Mouse (Mus musculus): ENCODE measurements around the gene Ccdc33. TPM values are rescaled to one million over a fixed set of nuclear protein-coding genes. Genes with fewer than 3 reads are reported as not detected.
A peak's percentile ranks its signal among the peaks of the same experiment; 100 is the strongest.

Gene Ccdc33
- total and polyA plus RNA-seq, 2 experiments = not detected

DNA sequence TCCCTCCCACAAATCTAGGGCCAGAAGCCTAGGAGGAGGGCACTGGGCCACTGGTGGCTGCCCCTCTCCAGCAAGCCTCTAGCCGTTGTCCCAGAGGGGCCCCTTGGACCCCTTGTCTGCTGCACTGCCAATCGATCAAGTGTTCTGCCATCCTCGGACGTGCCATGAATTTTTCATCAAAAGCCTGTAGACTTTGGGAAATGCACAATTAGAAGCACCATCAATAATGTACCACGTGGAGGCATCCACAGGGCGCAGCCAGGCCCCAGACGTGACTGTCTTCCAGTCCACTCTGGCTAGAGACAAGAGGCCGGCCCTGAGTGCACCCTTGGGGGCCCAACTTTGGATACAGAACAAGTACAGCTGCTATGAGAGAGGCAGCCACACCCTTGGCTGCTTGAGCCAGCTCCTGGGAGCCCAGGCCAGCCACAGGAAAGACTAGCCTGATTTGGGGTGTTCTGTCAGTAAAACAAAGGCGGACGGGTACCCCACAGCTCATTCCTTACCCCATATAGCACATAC, 75.1 kb downstream of the Ccdc33 start:
- H3K79me2 ChIP-seq (ENCODE audit: control insufficient read depth, insufficient read depth, low read length) = no peaks in the 10 kb centered on the region
- no peak overlapping the region for H3K9ac ChIP-seq (ENCODE audit: low read depth, low read length)
- 89% methylated on average over 10 of the region's 10 CpGs for WGBS
- H3K4me3 ChIP-seq (ENCODE audit: insufficient read depth, low read depth, low read length) = no peak overlapping the region
- no peak overlapping the region for H3K27ac ChIP-seq (replicated peaks; ENCODE audit: insufficient read depth, low read depth, low read length)
- no peaks in the 10 kb centered on the region for H3K4me1 ChIP-seq (ENCODE audit: control insufficient read depth, insufficient read depth, low read length)
- no peaks in the 10 kb centered on the region for H3K27me3 ChIP-seq (ENCODE audit: control insufficient read depth, insufficient read depth, low read length)
- TF ChIP-seq CTCF (IDR thresholded peaks at IDR 0.05; ENCODE audit: low read depth, low read length) (no peak), POLR2A (IDR thresholded peaks at IDR 0.05; ENCODE audit: extremely low read depth, insufficient read depth, low read length) (no peak)
- DNase-seq (ENCODE audit: extremely low read depth, low read depth, low spot score) = no peak
- H3K36me3 ChIP-seq (ENCODE audit: control insufficient read depth, insufficient read depth, low read length) = no peaks in the 10 kb centered on the region

DNA sequence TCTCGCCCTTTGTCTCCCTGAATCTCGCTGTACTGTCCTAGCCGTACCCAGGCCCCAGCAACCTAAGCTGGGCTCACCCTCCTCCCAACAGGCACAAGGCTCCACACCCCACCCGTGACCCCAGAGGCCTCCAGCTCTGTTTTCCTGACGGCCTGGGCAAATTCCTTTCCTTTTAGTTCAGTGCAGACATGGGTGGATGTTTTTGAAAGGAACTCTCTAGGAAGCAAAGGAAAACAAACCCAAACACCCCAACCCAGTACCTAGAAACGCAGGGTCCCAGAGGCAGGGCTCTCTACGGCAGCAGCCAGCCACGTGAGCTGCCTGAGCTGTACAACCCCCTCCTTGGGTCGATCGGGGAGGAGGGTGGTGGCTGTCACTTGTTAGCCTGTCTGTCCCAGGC, 76.2 kb downstream of the Ccdc33 start:
- Histone ChIP-seq H3K36me3 (ENCODE audit: control insufficient read depth, insufficient read depth, low read length) (no peaks in the 10 kb centered on the region), H3K27me3 (ENCODE audit: control insufficient read depth, insufficient read depth, low read length) (no peaks in the 10 kb centered on the region), H3K9ac (ENCODE audit: low read depth, low read length) (no peak overlapping the region), H3K4me1 (ENCODE audit: control insufficient read depth, insufficient read depth, low read length) (no peaks in the 10 kb centered on the region), H3K27ac (replicated peaks; ENCODE audit: insufficient read depth, low read depth, low read length) (no peak overlapping the region), H3K4me3 (ENCODE audit: insufficient read depth, low read depth, low read length) (no peak overlapping the region), H3K79me2 (ENCODE audit: control insufficient read depth, insufficient read depth, low read length) (no peaks in the 10 kb centered on the region)
- WGBS = 54% methylated on average over 10 of the region's 10 CpGs
- TF ChIP-seq POLR2A (IDR thresholded peaks at IDR 0.05; ENCODE audit: extremely low read depth, insufficient read depth, low read length) (no peak), CTCF (IDR thresholded peaks at IDR 0.05; ENCODE audit: low read depth, low read length) (no peak)
- DNase-seq (ENCODE audit: extremely low read depth, low read depth, low spot score) = no peak

DNA sequence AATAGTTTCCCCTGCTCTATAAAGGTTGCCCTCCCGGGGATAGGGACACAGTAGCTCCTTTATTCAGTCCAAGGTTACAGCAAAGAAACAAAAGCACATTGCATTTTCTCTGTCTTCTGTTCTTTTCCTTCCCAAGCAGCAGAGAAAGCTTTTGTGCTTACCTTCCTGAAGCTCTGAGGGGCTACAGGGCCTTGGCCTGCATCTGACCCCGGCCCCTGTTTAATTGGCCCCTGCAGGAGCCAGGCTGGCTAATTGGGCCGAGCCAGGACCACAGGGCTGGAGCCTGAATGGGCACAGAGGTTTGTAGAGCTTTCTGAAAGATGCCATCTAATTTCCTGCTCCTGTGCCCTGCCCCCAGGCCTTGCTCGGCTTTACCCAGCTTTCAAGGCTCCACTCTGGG, 77.6 kb downstream of the Ccdc33 start:
- 69% methylated on average over 4 of the region's 4 CpGs for WGBS
- Histone ChIP-seq H3K27ac (replicated peaks; ENCODE audit: insufficient read depth, low read depth, low read length) (no peak overlapping the region), H3K4me1 (ENCODE audit: control insufficient read depth, insufficient read depth, low read length) (no peaks in the 10 kb centered on the region), H3K9ac (ENCODE audit: low read depth, low read length) (no peak overlapping the region), H3K36me3 (ENCODE audit: control insufficient read depth, insufficient read depth, low read length) (no peaks in the 10 kb centered on the region), H3K79me2 (ENCODE audit: control insufficient read depth, insufficient read depth, low read length) (no peaks in the 10 kb centered on the region), H3K27me3 (ENCODE audit: control insufficient read depth, insufficient read depth, low read length) (no peaks in the 10 kb centered on the region), H3K4me3 (ENCODE audit: insufficient read depth, low read depth, low read length) (no peak overlapping the region)
- no peak for DNase-seq (ENCODE audit: extremely low read depth, low read depth, low spot score)
- TF ChIP-seq POLR2A (IDR thresholded peaks at IDR 0.05; ENCODE audit: extremely low read depth, insufficient read depth, low read length) (no peak), CTCF (IDR thresholded peaks at IDR 0.05; ENCODE audit: low read depth, low read length) (no peak)

DNA sequence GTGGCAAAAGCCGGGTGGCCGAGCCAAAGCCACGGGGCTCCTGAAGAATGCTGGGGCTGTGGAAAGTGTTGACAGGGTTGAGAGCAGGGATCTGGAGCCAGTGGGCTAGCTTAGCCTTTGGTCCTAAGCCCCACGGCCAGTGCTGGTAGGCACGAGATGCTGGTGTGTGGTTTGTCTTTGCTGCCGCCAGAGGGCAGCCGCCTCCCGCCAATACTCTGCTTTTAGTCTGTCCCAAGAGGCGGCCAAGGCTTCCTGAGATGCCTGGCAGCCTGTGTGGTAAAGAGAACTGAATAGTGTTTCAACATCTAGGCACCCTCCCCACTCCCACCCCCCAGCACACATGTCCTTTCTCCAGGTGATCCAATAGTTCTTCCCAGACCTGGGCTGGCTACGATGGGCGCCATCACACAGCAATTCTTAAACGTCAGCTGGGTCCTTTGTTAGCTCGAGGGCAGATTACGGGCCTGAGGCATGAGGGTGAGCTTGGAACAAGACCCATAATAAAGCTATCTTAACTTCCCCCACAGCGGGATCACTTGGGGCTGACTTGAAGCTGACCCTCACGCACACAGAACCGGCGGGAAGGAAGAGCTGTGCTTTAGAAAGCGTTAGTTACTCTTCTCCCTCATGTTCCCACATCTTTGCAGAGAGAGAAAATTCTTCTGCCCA, 80.0 kb downstream of the Ccdc33 start:
- H3K9ac ChIP-seq (ENCODE audit: low read depth, low read length) = no peak overlapping the region
- H3K4me3 ChIP-seq (ENCODE audit: insufficient read depth, low read depth, low read length) = no peak overlapping the region
- H3K27me3 ChIP-seq (ENCODE audit: control insufficient read depth, insufficient read depth, low read length) = no peaks in the 10 kb centered on the region
- no peak overlapping the region for H3K27ac ChIP-seq (replicated peaks; ENCODE audit: insufficient read depth, low read depth, low read length)
- 40% methylated on average over 19 of the region's 19 CpGs for WGBS
- no peaks in the 10 kb centered on the region for H3K4me1 ChIP-seq (ENCODE audit: control insufficient read depth, insufficient read depth, low read length)
- H3K79me2 ChIP-seq (ENCODE audit: control insufficient read depth, insufficient read depth, low read length) = no peaks in the 10 kb centered on the region
- TF ChIP-seq POLR2A (IDR thresholded peaks at IDR 0.05; ENCODE audit: extremely low read depth, insufficient read depth, low read length) = no peak
- peak; percentile 96 for TF ChIP-seq CTCF (IDR thresholded peaks at IDR 0.05; ENCODE audit: low read depth, low read length)
- DNase-seq (ENCODE audit: extremely low read depth, low read depth, low spot score) = peak; percentile 29
- no peaks in the 10 kb centered on the region for H3K36me3 ChIP-seq (ENCODE audit: control insufficient read depth, insufficient read depth, low read length)

DNA sequence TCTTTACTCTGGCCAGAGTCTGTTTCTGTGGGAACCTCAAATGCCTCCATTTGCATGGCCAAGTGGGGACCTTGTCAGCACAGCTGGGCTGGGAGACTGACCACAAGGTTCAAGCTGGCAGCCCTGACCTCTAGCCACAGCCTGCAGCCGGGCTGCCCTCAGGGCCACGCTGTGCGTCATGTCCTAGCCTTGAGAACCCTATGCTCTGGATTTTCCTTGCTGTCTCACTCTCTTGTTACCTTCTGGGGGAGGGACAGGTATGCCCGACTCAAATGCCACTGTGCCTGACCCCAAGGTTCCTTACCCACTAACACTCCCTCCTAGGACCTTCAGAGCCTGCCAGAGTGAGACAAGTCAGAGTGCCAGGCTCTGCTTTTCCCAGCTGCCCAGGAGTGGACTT, 81.7 kb downstream of the Ccdc33 start:
- no peaks in the 10 kb centered on the region for H3K79me2 ChIP-seq (ENCODE audit: control insufficient read depth, insufficient read depth, low read length)
- no peaks in the 10 kb centered on the region for H3K4me1 ChIP-seq (ENCODE audit: control insufficient read depth, insufficient read depth, low read length)
- DNase-seq (ENCODE audit: extremely low read depth, low read depth, low spot score) = no peak
- TF ChIP-seq CTCF (IDR thresholded peaks at IDR 0.05; ENCODE audit: low read depth, low read length) (no peak), POLR2A (IDR thresholded peaks at IDR 0.05; ENCODE audit: extremely low read depth, insufficient read depth, low read length) (no peak)
- no peak overlapping the region for H3K9ac ChIP-seq (ENCODE audit: low read depth, low read length)
- H3K4me3 ChIP-seq (ENCODE audit: insufficient read depth, low read depth, low read length) = no peak overlapping the region
- H3K27ac ChIP-seq (replicated peaks; ENCODE audit: insufficient read depth, low read depth, low read length) = no peak overlapping the region
- WGBS = 72% methylated on average over 4 of the region's 4 CpGs
- H3K36me3 ChIP-seq (ENCODE audit: control insufficient read depth, insufficient read depth, low read length) = no peaks in the 10 kb centered on the region
- no peaks in the 10 kb centered on the region for H3K27me3 ChIP-seq (ENCODE audit: control insufficient read depth, insufficient read depth, low read length)

DNA sequence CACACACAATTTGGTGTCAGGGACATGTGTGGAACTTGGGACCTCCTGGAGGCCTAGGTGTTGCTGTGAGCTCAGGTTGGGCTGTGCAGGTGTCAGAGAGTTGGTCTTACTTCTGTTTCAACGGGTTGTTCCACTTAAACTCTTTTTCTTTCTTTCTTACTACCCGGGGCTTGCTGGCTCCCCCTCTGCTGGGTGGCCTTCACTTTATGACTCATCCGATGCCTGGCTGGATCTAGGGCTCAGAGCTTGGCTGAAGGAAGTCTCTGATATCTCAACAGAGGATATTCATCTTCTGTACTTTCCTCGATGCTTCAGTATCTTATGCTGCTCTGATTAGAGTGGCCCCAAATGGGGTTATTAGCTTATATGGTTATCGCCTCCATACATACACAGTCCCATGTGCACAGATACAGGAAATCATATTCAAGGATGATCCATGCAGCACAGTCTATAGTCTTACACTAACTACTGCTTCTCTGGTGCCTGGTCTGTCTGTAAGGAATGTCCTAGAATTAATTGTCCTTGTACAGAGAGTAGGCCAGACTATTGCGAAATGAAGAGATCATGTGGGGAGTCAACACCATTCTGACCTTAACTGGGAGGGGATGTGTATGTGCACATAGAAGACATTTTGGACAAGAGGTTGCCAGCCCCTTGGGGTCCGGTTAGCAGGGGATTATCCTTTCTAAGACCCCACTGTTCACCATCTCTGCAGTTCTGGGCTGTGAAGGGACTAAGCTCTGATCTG, 82.5 kb downstream of the Ccdc33 start:
- Histone ChIP-seq H3K9ac (ENCODE audit: low read depth, low read length) (no peak overlapping the region), H3K27me3 (ENCODE audit: control insufficient read depth, insufficient read depth, low read length) (no peaks in the 10 kb centered on the region), H3K4me1 (ENCODE audit: control insufficient read depth, insufficient read depth, low read length) (no peaks in the 10 kb centered on the region), H3K36me3 (ENCODE audit: control insufficient read depth, insufficient read depth, low read length) (no peaks in the 10 kb centered on the region), H3K79me2 (ENCODE audit: control insufficient read depth, insufficient read depth, low read length) (no peaks in the 10 kb centered on the region), H3K27ac (replicated peaks; ENCODE audit: insufficient read depth, low read depth, low read length) (no peak overlapping the region), H3K4me3 (ENCODE audit: insufficient read depth, low read depth, low read length) (no peak overlapping the region)
- TF ChIP-seq CTCF (IDR thresholded peaks at IDR 0.05; ENCODE audit: low read depth, low read length) = no peak
- 63% methylated on average over 7 of the region's 7 CpGs for WGBS
- DNase-seq (ENCODE audit: extremely low read depth, low read depth, low spot score) = no peak
